Mouse (Mus musculus) brain, embryonic 14.5 days (tissue): ENCODE results near the gene Nap1l1.

Experiments
- CTCF ChIP-seq: fragments of 200-500 bp; IDR thresholded peaks from 2 replicates; pipeline ENCODE4 v1.5.1; 2012; ENCODE audit warnings: inconsistent platforms, mild to moderate bottlenecking, moderate library complexity, borderline replicate concordance; ENCODE audit not compliant: insufficient read depth, insufficient read length; ENCODE audit errors: extremely low read depth
- POLR2A ChIP-seq: fragments of 200-500 bp; IDR thresholded peaks from 2 replicates; pipeline ENCODE4 v1.6.1; 2012; ENCODE audit warnings: mild to moderate bottlenecking, inconsistent platforms, borderline replicate concordance; ENCODE audit not compliant: poor library complexity, insufficient read depth, insufficient read length, severe bottlenecking; ENCODE audit errors: extremely low read depth

DNA sequence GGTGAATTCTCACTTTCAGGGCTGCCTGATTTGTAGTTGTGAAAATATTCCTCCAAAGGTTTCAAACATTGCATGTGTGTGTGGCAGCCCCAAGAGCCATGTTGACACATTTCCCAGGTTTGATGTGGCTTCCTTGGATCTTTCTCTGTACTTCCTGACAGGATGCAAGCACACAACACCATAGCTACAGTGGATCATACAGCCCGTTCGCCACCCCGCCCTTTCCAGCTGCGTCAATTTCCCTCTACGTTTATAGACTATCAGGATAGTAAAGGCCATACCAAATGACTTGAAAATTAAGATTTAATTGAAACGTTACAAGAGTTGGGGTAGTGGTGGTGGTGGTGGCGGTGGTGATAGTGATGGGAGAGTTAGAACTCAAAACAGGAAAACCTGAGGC, 37.0 kb downstream of the Nap1l1 start:
- TF ChIP-seq POLR2A = no peak
- TF ChIP-seq CTCF = no peak
